Mouse (Mus musculus) lung, adult 2 months (tissue): ENCODE measurements at regions not wholly inside any gene's neighbourhood (a gene's known extent, or its start where the extent isn't known, plus 50 kb on each side); places are given as distances from the start of the nearest gene placed in this dataset.

Source experiments
- CTCF ChIP-seq: fragments of 200-500 bp; IDR thresholded peaks from 2 replicates; pipeline ENCODE4 v1.5.1; 2011; ENCODE audit warnings: mild to moderate bottlenecking, low read length, control low read depth; ENCODE audit not compliant: insufficient read depth
- POLR2A ChIP-seq: fragments of 200-500 bp; IDR thresholded peaks from 2 replicates; pipeline ENCODE4 v1.6.1; 2011; ENCODE audit warnings: low read depth, mild to moderate bottlenecking, control low read depth, low read length, borderline replicate concordance; ENCODE audit errors: extremely low read depth

- TF ChIP-seq POLR2A = no peak
- no peak for TF ChIP-seq CTCF
Measured at GRCm38 (mm10) chr13:52296541-52297276, 234.4 kb downstream of the Diras2 start.
